Mouse (Mus musculus): Measurements from ENCODE around the gene Plekhm1. TPM values are rescaled to one million over a fixed set of nuclear protein-coding genes. Genes with fewer than 3 reads are reported as not detected.

Plekhm1 gene
- total RNA-seq, 2 experiments from 2014 or later: 8.3 to 28.4 TPM

GRCm38 (mm10) chr11:103396236-103396635 lies 16.3 kb downstream of the Plekhm1 start:
- ATAC-seq (ENCODE audit: poor library complexity, severe bottlenecking): no peak

- no peak for ATAC-seq (ENCODE audit: poor library complexity, severe bottlenecking)
Observed at GRCm38 (mm10) chr11:103394604-103395003, 17.9 kb downstream of the Plekhm1 start.

GRCm38 (mm10) chr11:103394025-103394424 lies 18.5 kb downstream of the Plekhm1 start:
- ATAC-seq (ENCODE audit: poor library complexity, severe bottlenecking): no peak

DNA sequence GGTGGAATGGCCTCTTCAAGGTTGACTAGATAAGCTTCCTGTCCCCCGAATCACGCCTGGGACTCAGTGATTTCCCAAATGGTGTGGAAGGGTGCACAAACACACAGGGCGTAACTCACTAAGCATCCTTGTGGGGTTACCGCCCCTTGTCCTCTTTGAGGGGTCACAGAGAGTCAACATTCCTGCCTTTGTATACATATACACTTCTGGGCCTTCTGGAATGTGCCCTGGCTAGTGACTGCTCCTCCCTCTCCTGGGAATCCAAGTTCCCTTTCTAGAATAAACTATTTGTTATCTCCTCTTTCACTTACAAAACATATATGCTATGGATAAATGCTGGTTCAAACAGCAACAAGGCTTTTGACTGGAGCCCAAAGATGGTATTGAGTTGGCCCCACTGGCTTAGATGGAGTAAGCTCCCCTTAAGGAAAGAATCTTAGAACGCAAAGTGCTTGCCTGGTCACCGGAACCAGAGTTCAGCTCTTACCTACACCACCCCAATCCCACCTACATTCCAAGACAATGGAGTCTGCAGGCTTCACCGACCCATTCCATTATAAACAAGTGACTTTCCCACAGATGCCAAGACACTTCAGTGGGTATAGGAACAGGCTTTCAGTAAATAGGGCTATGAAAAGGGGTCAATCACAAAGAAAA lies 24.5 kb downstream of the Plekhm1 start:
- no peak for ATAC-seq (ENCODE audit: poor library complexity, severe bottlenecking)

- ATAC-seq (ENCODE audit: poor library complexity, severe bottlenecking): no peak
Observed at GRCm38 (mm10) chr11:103386827-103387226, 25.7 kb downstream of the Plekhm1 start.

DNA sequence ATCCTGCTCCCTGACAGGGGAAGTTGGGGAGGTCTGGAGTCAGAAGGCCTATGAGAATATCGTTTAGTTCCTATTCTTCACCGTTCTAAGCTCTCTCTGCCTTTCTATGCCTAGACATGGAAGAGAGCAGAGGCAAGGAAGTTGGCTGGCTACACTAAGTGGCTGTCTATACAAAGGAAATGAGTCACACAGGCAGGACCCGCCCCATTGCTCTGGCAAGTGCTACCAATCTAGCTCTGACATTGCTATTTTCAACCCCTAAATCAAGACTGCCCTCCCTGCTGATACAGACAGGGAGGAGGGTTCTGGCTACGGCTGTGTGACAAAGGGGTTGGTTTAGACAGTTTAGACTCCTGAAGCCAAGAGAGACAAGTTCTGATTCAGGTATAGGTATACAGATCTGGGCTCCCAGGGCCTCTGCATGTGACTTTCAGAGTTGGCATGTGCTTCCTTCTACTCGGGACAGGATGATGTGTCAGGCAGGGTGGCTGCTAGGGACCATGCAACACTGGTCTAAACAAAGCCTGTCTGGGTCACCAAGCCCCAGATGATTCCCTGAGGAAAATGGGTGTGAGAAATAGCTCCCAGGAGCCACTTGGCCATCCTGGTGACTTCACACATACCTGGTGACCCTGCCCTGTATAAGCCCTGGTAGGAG lies 30.4 kb downstream of the Plekhm1 start:
- peak; percentile 95 for ATAC-seq (ENCODE audit: poor library complexity, severe bottlenecking)

- no peak for ATAC-seq (ENCODE audit: poor library complexity, severe bottlenecking)
Observed at GRCm38 (mm10) chr11:103381505-103381904, 31.0 kb downstream of the Plekhm1 start.

GRCm38 (mm10) chr11:103380460-103380859 lies 32.0 kb downstream of the Plekhm1 start:
- ATAC-seq (ENCODE audit: poor library complexity, severe bottlenecking): no peak

DNA sequence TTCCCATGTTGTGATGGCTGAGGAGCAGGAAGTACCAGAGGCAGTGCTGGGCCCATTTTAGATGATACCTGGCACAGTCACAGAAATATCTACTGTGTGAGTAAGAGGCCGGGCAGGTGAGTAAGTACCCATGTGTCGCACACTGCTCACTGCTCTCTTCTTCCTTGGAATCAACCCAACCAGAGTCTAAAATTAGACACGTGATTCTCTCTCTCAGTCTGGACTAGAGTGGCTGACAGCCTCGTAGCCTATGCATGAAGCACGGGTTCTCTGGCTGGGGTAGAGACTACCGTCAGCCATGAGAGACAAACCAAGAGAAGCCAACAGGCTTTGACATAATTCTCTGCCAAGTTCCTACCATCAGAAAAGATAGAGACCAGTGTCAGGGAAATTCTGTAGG lies 34.1 kb downstream of the Plekhm1 start:
- ATAC-seq (ENCODE audit: poor library complexity, severe bottlenecking): no peak

GRCm38 (mm10) chr11:103375772-103376171 lies 36.7 kb downstream of the Plekhm1 start:
- ATAC-seq (ENCODE audit: poor library complexity, severe bottlenecking): no peak

GRCm38 (mm10) chr11:103375258-103375657 lies 37.2 kb downstream of the Plekhm1 start:
- peak; percentile 47; the same call in 1 of the 2 replicates for ATAC-seq (ENCODE audit: poor library complexity, severe bottlenecking)

GRCm38 (mm10) chr11:103373922-103374321 lies 38.6 kb downstream of the Plekhm1 start:
- no peak for ATAC-seq (ENCODE audit: poor library complexity, severe bottlenecking)

DNA sequence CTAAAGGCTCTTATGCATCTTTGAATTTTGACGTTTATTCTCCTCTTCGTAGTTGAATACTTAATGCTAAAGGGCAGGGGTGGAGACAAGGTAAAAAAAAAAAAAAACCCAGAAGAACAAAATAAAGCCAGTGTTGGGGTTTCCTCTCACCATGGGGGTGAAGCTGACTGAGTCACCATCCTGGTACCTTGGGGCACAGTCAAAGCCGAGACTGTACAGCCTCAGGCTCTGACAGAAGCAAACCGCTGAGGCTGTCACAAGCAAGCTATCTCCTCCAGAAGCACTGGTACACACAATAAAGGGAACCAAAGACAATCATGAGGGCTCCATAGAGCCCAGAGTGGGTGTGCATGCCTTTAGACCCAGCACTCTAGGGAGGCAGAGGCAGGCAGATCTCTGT lies 39.9 kb downstream of the Plekhm1 start:
- no peak for ATAC-seq (ENCODE audit: poor library complexity, severe bottlenecking)

- no peak for ATAC-seq (ENCODE audit: poor library complexity, severe bottlenecking)
Observed at GRCm38 (mm10) chr11:103372068-103372467, 40.4 kb downstream of the Plekhm1 start.

DNA sequence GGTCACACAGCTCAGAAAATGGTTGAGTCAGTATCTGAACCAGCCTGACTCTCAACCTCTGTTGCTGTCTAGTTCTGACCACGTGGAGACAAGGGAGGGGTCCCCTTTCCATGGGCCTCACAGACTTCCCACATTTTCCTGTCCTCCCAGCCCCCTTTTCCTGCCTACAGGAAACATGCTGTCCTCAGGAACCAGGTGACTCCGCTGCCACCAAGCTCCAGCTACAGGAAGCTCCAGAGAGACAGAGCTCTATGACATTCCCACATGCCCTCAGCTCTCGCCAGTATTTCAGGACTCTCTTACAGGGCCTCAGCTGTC lies 41.3 kb downstream of the Plekhm1 start:
- ATAC-seq (ENCODE audit: poor library complexity, severe bottlenecking): no peak

DNA sequence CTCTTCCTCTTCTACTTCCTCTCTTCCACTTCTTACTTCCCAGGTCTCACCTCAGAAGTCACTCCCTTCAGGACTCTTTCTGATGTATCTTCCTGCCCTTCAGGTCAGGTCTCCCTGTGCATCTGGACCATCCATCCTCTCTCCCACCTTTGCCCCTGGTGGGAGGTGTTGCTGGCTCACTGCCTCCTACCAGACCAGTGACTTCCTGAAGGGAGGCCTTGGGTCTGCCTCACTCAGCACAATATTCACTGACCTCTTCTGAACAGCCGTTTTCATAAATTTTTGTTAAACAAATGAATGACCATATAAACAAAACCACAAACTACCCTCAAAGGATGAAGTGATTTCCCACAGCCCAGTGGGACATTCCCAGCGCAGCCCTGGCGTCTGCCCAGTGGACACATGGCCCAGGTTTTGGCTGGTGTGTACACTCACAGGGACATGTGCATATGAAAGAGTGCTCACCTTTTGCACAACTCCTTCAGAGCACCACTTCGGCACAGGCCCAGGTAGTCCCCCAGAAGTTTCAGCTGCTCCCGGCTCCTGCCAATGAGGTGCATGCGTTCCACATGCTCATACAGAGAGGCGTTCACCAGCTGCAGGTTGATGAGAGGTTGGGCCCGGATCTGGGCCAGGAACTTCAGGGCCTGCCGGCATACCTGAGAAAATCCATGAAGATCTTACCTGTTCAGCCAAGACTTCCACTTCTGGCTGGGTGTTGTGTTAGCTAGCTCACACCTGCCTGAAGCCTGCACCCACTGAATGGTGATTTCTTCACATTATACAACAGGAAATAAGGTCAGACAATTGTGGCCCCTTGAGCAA lies 41.9 kb downstream of the Plekhm1 start:
- 0 out of 2 replicates have a peak, but pooled peaks have one; percentile 20 for ATAC-seq (ENCODE audit: poor library complexity, severe bottlenecking)

- no peak for ATAC-seq (ENCODE audit: poor library complexity, severe bottlenecking)
Observed at GRCm38 (mm10) chr11:103365530-103365929, 47.0 kb downstream of the Plekhm1 start.

DNA sequence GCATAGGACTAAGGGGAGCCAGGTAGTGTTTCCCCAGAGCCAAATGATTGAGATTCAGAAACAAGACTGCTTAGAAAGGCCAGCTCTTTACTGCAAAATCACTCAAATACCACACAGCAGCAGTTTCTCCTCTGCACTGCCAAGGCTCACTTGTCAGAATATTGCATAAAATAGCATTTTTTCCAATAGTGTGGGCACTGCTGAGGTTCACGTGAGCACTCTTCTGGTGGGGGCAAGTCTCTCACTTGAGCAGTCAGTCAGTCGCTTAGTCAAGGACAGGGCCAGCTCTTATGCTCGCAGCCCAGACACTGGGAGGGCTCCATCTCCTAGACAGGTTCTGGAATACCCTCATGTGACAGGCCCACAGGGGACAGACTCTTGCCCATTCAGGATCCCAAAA lies 47.5 kb downstream of the Plekhm1 start:
- ATAC-seq (ENCODE audit: poor library complexity, severe bottlenecking): no peak

DNA sequence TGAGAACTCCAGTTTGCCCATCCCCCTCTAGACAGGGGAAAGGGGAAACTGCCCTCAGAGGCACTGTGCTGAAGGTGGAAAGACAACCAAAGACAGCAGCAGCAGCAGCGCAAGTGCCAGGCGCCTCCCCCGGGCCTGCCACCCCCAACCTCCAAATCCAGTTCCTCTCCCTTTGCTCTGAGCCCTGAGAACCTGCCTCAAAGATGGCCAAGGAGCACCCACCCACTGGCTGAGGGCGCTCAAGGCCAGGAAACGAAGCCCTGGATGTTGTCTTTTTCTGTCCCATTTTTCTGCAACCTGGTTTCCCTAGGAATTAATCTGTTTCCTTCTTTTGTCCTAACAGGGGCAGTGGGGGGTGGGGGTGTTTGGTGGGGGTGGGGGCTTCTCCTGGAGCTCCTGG lies 48.2 kb downstream of the Plekhm1 start:
- ATAC-seq (ENCODE audit: poor library complexity, severe bottlenecking): no peak

DNA sequence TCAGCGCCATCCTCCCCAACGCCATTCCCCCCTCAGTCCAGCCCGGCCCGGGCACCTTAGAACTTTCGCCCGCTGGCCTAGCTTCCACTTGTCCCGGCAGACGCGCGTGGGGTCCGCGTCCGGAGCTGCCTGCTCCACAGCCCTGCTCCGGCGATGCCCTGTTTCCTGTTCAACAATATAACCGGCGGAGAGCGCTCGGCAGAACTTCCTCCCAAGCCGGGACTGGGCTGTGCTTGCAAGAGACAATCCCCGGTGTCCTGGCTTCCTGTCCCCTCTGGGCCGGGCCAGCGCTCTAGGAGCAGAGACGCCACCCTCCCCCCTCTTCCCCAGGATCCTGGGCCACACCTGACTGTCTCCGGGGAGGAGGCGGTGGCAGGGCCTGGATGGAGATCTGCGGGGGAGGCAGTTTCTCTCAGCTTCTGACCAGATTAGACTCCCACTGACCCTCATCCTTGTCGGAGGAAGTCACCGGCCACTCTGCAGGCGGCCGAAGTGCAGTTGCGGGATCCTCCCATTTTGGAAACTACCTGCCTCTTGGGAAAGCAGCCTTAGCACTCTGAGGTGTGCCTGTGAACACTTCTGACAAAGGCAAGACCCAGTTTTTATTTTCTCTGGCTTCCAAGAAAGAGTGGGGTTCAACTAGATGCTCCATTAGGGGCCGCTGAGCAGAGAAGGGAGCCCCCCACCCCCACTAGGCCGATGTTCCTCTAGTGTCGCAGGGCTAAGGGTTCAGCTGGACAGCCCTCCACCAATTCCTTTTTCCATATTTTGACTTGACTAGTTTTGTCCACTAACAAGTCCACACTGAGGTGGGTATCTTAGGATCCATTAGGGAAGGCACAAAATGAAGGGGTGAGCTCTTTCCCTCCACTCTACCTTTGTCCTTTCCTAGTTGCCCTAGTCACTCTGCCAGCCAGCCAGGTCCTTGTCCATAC lies 49.0 kb downstream of the Plekhm1 start, which contains the start of gene Arhgap27:
TSS of gene Arhgap27 (minus strand) at position 479 of the 935 bp plus-strand sequence.
- peak; percentile 42 for ATAC-seq (ENCODE audit: poor library complexity, severe bottlenecking)

Measured in megakaryocyte, adult 5-6 weeks (primary cell).